Mouse (Mus musculus) forebrain, embryonic 11.5 days (tissue): ENCODE data around the gene Tmem259. TPM values are rescaled to one million over a fixed set of nuclear protein-coding genes. Genes with fewer than 3 reads are reported as not detected.

Experiments
- ATAC-seq: fragments of 200-750 bp; cut with Nextera tagmentation; replicated peaks from 2 replicates; pipeline ENCODE4 v1.8.0; 2017; ENCODE audit warnings: moderate TSS enrichment; ENCODE audit not compliant: low FRiP score
- DNase-seq: peaks from one replicate; pipeline ENCODE4 v3.0.0-alpha.2; 2017; ENCODE audit warnings: low spot score
- H3K27ac ChIP-seq: fragments of 300-500 bp; sonication (generic); 2 replicates; pipeline ENCODE4 v1.5.1; 2014; ENCODE audit warnings: low read depth, low read length
- H3K27me3 ChIP-seq: fragments of 300-500 bp; sonication (generic); 2 replicates; pipeline ENCODE4 v1.6.1; 2014; ENCODE audit warnings: mild to moderate bottlenecking, low read length, mixed read lengths; ENCODE audit not compliant: control insufficient read depth, insufficient read depth
- H3K36me3 ChIP-seq: fragments of 300-500 bp; sonication (generic); 2 replicates; pipeline ENCODE4 v1.6.1; 2014; ENCODE audit warnings: mild to moderate bottlenecking, low read length, moderate library complexity, mixed read lengths; ENCODE audit not compliant: control insufficient read depth, insufficient read depth
- H3K4me1 ChIP-seq: fragments of 300-500 bp; sonication (generic); replicated peaks from 2 replicates; pipeline ENCODE4 v1.6.1; 2014; ENCODE audit warnings: low read length, mixed read lengths; ENCODE audit not compliant: control insufficient read depth, insufficient read depth
- H3K4me2 ChIP-seq: fragments of 300-500 bp; sonication (generic); 2 replicates; pipeline ENCODE4 v1.6.1; 2014; ENCODE audit warnings: low read depth, mild to moderate bottlenecking, low read length, moderate library complexity, mixed read lengths; ENCODE audit not compliant: severe bottlenecking
- H3K4me3 ChIP-seq: fragments of 300-500 bp; sonication (generic); 2 replicates; pipeline ENCODE4 v1.5.1; 2014; ENCODE audit warnings: low read depth, low read length
- H3K9ac ChIP-seq: fragments of 300-500 bp; sonication (generic); 2 replicates; pipeline ENCODE4 v1.6.1; 2014; ENCODE audit warnings: low read length
- H3K9me3 ChIP-seq: fragments of 300-500 bp; sonication (generic); 2 replicates; pipeline ENCODE4 v1.6.1; 2016; ENCODE audit warnings: low read length, mixed read lengths; ENCODE audit not compliant: control insufficient read depth
- WGBS: fragments of 180-500 bp; shearing (Covaris S2); extraction: QIAGEN DNeasy Blood & Tissue Kit; methylation state at CpG from one replicate; pipeline ENCODE4 v1.1.7; 2014; 5-methylcytosine and 5-hydroxymethylcytosine counted together
- polyA plus RNA-seq: library from polyadenylated mRNA; unstranded; fragments of >200 nt; fragmentation: Nextera tagmentation; extraction: Ambion mirVana; gene quantifications from 2 replicates; pipeline ENCODE4 v1.2.1, GENCODE M21; 2014

Gene Tmem259
- polyA plus RNA-seq, 1 experiment from 2014 or later = 17.8 TPM

DNA sequence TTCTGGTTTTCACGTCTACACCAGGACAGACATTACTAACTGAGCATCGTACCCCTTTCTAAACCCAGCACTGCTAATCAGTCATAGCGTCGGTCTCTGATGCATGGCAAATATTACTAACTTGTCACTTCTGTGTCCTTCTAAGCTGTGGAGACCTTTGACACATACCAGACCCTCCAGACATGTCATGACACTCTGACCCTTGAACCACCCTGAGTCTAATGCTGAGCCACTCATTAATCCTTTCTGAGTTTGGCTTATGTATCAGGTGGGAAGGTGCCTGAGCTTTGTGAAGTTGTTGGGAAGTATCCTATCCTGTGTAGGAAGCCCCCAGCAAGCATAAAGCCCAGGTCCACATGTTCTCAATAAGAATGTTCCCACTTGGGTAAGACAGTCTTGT, 34.3 kb downstream of the Tmem259 start:
- no peaks in the 10 kb centered on the region for H3K27me3 ChIP-seq
- H3K27ac ChIP-seq = no peak overlapping the region
- H3K36me3 ChIP-seq = no peaks in the 10 kb centered on the region; the same call in 1 of the 2 replicates
- no peak for ATAC-seq
- no peak for DNase-seq
- peaks cover 19% of the 10 kb centered on the region for H3K4me1 ChIP-seq
- no peaks in the 10 kb centered on the region for H3K9me3 ChIP-seq
- WGBS = 91% methylated on average over 4 of the region's 4 CpGs
- no peak overlapping the region for H3K4me2 ChIP-seq
- H3K4me3 ChIP-seq = no peak overlapping the region
- no peak overlapping the region for H3K9ac ChIP-seq

DNA sequence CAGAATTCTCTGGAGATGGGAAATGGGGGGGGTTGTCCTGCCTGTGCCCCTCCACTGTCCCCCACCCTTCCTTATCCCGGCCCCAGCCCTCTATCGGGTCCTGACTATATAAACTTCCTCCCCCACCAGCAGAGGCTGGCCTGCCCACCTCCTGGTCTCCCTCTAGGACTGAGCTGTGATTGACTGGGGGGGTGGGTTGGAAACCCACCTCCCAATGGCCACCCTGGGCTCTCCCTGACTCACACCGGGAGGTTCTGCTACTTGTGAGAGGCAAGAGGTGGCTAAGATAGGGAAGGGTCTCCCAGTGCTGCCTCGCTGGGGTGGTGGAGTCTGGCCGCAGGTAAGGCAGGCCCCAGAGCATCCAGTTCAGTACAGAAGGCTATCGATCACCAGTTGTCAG, 36.6 kb downstream of the Tmem259 start:
- Histone ChIP-seq H3K4me1 (peaks cover 23% of the 10 kb centered on the region), H3K9me3 (no peaks in the 10 kb centered on the region), H3K27me3 (no peaks in the 10 kb centered on the region), H3K27ac (no peak overlapping the region), H3K4me2 (no peak overlapping the region), H3K4me3 (no peak overlapping the region), H3K9ac (peak overlapping the region; percentile 23; the same call in 1 of the 2 replicates), H3K36me3 (no peaks in the 10 kb centered on the region; the same call in 1 of the 2 replicates)
- DNase-seq (no peak), ATAC-seq (no peak)
- whole genome bisulfite sequencing = 69% methylated on average over 6 of the region's 6 CpGs

DNA sequence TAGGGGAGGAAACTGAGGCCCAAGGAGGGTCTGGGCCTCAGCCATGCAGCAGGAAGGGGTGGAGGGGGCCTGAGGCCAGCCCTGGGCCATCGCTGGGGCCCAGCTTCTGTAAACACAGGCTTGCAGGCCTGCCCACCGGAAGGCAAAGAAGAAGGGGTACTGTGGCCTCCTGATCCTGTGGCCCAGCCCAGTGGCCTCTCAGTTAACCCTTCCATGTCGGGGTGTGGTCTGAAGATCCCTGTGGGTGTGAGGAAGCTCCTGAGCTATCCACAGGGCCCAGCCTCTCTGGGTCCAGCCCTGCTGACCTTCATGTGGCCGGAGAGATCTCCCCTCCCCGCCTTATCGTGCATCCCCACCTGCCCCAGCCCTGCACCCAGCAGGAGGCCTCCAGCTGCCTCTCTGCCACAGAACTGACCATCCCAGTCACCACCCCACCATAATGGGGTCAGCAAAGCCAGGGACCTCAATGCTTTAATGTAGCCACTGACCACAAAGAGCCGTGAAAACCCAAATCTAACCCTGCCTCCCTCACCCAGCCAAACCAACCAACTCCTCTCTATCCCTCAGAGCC, 37.3 kb downstream of the Tmem259 start:
- H3K4me1 ChIP-seq = peaks cover 23% of the 10 kb centered on the region
- H3K9ac ChIP-seq = peak overlapping the region; percentile 39
- WGBS = 8% methylated on average over 7 of the region's 7 CpGs
- no peaks in the 10 kb centered on the region for H3K27me3 ChIP-seq
- H3K36me3 ChIP-seq = no peaks in the 10 kb centered on the region; the same call in 1 of the 2 replicates
- DNase-seq = no peak
- no peak for ATAC-seq
- no peak overlapping the region; the same call in 1 of the 2 replicates for H3K27ac ChIP-seq
- H3K9me3 ChIP-seq = no peaks in the 10 kb centered on the region
- no peak overlapping the region for H3K4me3 ChIP-seq
- peak overlapping the region; percentile 8; the same call in 1 of the 2 replicates for H3K4me2 ChIP-seq

DNA sequence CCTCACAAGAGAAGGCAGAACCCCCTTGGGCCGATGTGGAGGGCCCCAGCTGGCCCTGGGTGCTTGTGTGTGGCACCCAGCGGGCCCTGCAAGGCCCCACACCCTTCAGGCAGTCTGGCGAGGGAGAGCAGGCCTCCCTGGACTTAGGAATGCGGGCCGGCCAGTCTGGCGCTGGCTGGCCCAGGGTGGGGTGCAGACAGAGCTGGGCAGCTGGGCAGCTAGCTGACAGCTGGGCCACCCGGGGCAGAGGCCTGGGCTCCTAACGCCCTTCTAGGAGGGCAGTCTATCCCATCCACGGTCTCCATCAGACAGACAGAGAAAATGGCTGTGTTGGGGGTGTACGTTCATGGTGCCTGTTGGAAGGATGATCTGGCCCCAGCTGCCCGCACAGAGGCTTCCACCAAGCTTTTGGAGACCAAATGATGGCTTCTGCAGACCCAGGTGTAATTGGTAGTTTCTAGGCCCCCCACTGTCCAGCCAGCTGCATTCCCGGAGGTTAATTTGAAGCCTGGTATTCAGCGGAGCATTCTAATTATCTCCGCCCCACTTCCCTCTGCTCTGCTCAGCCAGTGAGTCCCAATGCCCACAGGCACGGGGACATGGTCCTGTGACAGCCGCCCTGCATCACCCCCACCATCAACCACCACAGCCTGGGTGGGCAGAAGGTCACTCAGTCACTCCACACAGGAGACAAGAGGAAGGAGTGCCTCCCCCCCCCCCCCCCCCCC, 38.5 kb downstream of the Tmem259 start:
- Histone ChIP-seq H3K27ac (peak overlapping the region; percentile 68), H3K4me2 (peak overlapping the region; percentile 24; the same call in 1 of the 2 replicates), H3K36me3 (no peaks in the 10 kb centered on the region; the same call in 1 of the 2 replicates), H3K4me1 (peaks cover 23% of the 10 kb centered on the region), H3K9ac (peak overlapping the region; percentile 27), H3K9me3 (no peaks in the 10 kb centered on the region), H3K27me3 (no peaks in the 10 kb centered on the region), H3K4me3 (no peak overlapping the region)
- DNase-seq = peak; percentile 83
- ATAC-seq = peak; percentile 70
- 14% methylated on average over 16 of the region's 16 CpGs for WGBS

DNA sequence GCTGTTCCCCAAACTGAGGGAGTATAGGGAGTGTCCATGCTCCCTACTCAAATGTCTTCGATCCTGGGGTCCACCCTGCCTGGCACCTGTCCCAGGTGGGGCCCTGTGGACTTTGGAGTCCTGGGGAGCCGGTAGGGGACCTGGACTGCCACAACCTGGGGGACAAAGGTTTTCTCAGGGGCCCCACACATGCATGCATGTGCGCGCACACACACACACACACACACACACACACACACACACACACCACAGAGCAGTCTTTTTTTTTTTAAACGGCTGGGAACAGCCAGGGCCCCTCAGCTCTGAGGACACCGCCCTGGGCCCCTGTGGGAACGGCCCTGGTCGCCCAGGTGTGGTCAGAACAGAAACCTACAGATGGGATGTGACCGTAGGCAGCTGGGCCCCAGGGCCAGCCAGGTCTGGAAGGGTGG, 40.6 kb downstream of the Tmem259 start:
- no peaks in the 10 kb centered on the region for H3K9me3 ChIP-seq
- H3K27ac ChIP-seq = no peak overlapping the region
- peaks cover 23% of the 10 kb centered on the region for H3K4me1 ChIP-seq
- H3K9ac ChIP-seq = no peak overlapping the region
- DNase-seq (no peak), ATAC-seq (no peak)
- no peak overlapping the region for H3K4me3 ChIP-seq
- H3K27me3 ChIP-seq = no peaks in the 10 kb centered on the region
- H3K36me3 ChIP-seq = no peaks in the 10 kb centered on the region
- 86% methylated on average over 9 of the region's 9 CpGs for WGBS
- H3K4me2 ChIP-seq = no peak overlapping the region

DNA sequence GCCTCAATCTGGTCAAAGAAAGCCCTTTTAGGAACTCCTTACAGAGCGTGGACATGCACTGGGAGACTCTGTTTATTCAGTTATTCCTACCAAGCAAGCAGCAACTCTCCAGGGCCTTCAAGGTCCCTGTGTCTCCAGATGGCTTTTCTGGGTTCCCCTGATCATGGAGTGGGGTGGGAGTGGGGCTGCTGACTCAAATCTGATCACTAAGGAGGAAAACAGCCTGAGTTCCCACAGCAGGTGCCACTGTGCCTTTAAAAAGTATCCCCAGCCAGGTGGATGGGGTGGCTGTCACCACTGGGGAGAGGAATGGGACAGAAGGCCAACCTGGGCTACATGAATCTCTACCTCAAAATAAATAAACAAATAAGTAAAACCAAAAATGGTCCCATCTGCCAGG, 41.1 kb downstream of the Tmem259 start:
- Histone ChIP-seq H3K9ac (no peak overlapping the region), H3K27ac (no peak overlapping the region), H3K36me3 (no peaks in the 10 kb centered on the region), H3K4me1 (peaks cover 23% of the 10 kb centered on the region), H3K4me3 (no peak overlapping the region), H3K9me3 (no peaks in the 10 kb centered on the region), H3K27me3 (no peaks in the 10 kb centered on the region), H3K4me2 (no peak overlapping the region)
- no peak for ATAC-seq
- no peak for DNase-seq
- 80% methylated on average over 1 of the region's 1 CpGs for WGBS

DNA sequence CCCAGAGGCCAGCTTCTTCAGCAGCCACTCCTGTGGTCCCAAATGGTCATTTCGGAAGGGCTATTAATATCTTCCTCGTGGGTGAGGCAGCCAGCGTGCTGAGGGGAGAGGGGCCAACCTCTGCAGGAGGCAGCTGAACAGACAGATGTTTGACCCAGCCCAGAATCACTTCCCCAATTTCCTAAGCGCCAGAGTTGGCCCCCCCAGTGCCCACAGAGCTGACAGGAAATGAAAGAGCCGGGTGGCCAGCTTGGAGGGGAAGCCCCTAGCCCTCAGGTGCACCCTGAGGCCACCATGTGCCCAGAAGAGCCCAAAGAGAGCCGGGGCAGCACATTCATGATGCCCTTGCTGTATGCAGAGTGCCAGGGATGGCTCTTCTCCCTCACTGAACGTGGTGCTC, 43.4 kb downstream of the Tmem259 start:
- WGBS = 78% methylated on average over 7 of the region's 7 CpGs
- DNase-seq = no peak
- Histone ChIP-seq H3K27ac (no peak overlapping the region), H3K4me1 (peaks cover 9% of the 10 kb centered on the region), H3K27me3 (no peaks in the 10 kb centered on the region), H3K9ac (no peak overlapping the region), H3K4me2 (no peak overlapping the region), H3K36me3 (no peaks in the 10 kb centered on the region), H3K9me3 (no peaks in the 10 kb centered on the region), H3K4me3 (no peak overlapping the region)
- no peak for ATAC-seq

DNA sequence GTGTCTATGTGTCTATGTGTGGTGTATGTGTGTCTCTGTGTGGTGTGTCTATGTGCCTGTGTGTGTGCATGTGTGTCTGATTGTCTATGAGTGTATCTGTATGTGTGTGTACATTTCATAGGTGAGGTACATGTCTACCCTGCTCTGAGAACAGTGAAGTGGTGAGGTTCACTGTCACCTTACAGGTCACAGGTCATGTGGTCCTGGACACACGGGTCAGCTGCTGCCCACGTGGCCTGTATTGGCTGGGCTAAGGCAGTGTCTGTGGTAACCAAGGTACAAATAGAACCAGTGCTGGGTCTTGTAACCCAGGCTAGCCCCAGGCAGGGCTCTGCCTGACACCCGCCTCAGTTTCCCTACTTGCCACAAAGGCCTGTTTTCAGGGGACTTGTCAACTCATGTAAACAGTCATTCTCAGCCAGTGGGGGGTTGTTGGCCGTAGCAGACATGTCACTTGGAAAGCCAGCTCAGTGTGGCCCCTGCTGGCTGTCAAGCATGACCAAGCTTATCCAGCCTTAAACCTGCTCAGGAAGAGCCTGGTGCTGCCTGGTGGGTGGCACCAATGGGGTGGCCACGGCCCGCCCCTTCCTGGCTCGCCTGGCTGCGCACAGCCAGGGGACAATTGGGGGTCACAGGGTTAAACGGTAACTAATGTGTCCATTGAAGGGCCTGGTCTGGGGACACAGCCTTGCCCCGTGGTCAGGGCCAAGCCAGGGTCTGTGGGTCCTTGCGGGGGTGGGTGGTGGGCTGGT, 46.2 kb downstream of the Tmem259 start:
- no peak overlapping the region for H3K9ac ChIP-seq
- DNase-seq (no peak), ATAC-seq (no peak)
- H3K4me2 ChIP-seq = no peak overlapping the region
- no peaks in the 10 kb centered on the region for H3K36me3 ChIP-seq
- no peaks in the 10 kb centered on the region for H3K27me3 ChIP-seq
- H3K9me3 ChIP-seq = no peaks in the 10 kb centered on the region
- H3K4me3 ChIP-seq = no peak overlapping the region
- no peak overlapping the region for H3K27ac ChIP-seq
- WGBS = 63% methylated on average over 11 of the region's 11 CpGs
- H3K4me1 ChIP-seq = no peaks in the 10 kb centered on the region; the same call in 1 of the 2 replicates
